Mouse (Mus musculus): ENCODE results near the gene Foxred1.

Foxred1 gene

GRCm38 (mm10) chr9:35210542-35211474 lies at the start of gene Foxred1:
Gene Foxred1, minus strand, starts transcription at chr9:35211055.
- in situ Hi-C loops (cut with MseI, MboI): no loop called here

- in situ Hi-C loops (cut with MseI, MboI): no loop called here
Measured at GRCm38 (mm10) chr9:35257365-35257764, 46.5 kb upstream of the Foxred1 start.

- in situ Hi-C loops (cut with MseI, MboI): no loop called here
Measured at GRCm38 (mm10) chr9:35249476-35249875, 38.6 kb upstream of the Foxred1 start.

GRCm38 (mm10) chr9:35247405-35247804 lies 36.5 kb upstream of the Foxred1 start:
- in situ Hi-C loops (cut with MseI, MboI): no loop called here

- in situ Hi-C loops (cut with MseI, MboI): no loop called here
Measured at GRCm38 (mm10) chr9:35239734-35240133, 28.9 kb upstream of the Foxred1 start.

GRCm38 (mm10) chr9:35238915-35239571 lies 28.2 kb upstream of the Foxred1 start:
- in situ Hi-C loops (cut with MseI, MboI): no loop called here

- in situ Hi-C loops (cut with MseI, MboI): no loop called here
Measured at GRCm38 (mm10) chr9:35238371-35238770, 27.5 kb upstream of the Foxred1 start.

- in situ Hi-C loops (cut with MseI, MboI): no loop called here
Measured at GRCm38 (mm10) chr9:35235996-35236395, 25.1 kb upstream of the Foxred1 start.

GRCm38 (mm10) chr9:35228671-35229070 lies 17.8 kb upstream of the Foxred1 start:
- in situ Hi-C loops (cut with MseI, MboI): no loop called here

GRCm38 (mm10) chr9:35223466-35223865 lies 12.6 kb upstream of the Foxred1 start:
- in situ Hi-C loops (cut with MseI, MboI): no loop called here

GRCm38 (mm10) chr9:35217963-35218362 lies 7.1 kb upstream of the Foxred1 start:
- in situ Hi-C loops (cut with MseI, MboI): no loop called here

GRCm38 (mm10) chr9:35211573-35212511 lies 987 bp upstream of the Foxred1 start:
- in situ Hi-C loops (cut with MseI, MboI): no loop called here

- in situ Hi-C loops (cut with MseI, MboI): no loop called here
Measured at GRCm38 (mm10) chr9:35204421-35204820, 6.4 kb downstream of the Foxred1 start.

- in situ Hi-C loops (cut with MseI, MboI): no loop called here
Measured at GRCm38 (mm10) chr9:35203536-35203935, 7.3 kb downstream of the Foxred1 start.

- in situ Hi-C loops (cut with MseI, MboI): no loop called here
Measured at GRCm38 (mm10) chr9:35200529-35201060, 10.3 kb downstream of the Foxred1 start.

GRCm38 (mm10) chr9:35199772-35200471 lies 10.9 kb downstream of the Foxred1 start, which contains the start of the genes Srpr and Tirap:
Gene Srpr, plus strand, starts transcription at chr9:35200175.
Gene Tirap, minus strand, starts transcription at chr9:35200291.
- in situ Hi-C loops (cut with MseI, MboI): no loop called here

- in situ Hi-C loops (cut with MseI, MboI): no loop called here
Measured at GRCm38 (mm10) chr9:35198945-35199771, 11.7 kb downstream of the Foxred1 start.

GRCm38 (mm10) chr9:35198351-35198750 lies 12.5 kb downstream of the Foxred1 start:
- in situ Hi-C loops (cut with MseI, MboI): no loop called here

GRCm38 (mm10) chr9:35197625-35198024 lies 13.2 kb downstream of the Foxred1 start:
- in situ Hi-C loops (cut with MseI, MboI): no loop called here

GRCm38 (mm10) chr9:35194048-35194447 lies 16.8 kb downstream of the Foxred1 start:
- in situ Hi-C loops (cut with MseI, MboI): no loop called here
